ENCODE assay signal across 8 mouse cellular contexts in the genomic region with DNA sequence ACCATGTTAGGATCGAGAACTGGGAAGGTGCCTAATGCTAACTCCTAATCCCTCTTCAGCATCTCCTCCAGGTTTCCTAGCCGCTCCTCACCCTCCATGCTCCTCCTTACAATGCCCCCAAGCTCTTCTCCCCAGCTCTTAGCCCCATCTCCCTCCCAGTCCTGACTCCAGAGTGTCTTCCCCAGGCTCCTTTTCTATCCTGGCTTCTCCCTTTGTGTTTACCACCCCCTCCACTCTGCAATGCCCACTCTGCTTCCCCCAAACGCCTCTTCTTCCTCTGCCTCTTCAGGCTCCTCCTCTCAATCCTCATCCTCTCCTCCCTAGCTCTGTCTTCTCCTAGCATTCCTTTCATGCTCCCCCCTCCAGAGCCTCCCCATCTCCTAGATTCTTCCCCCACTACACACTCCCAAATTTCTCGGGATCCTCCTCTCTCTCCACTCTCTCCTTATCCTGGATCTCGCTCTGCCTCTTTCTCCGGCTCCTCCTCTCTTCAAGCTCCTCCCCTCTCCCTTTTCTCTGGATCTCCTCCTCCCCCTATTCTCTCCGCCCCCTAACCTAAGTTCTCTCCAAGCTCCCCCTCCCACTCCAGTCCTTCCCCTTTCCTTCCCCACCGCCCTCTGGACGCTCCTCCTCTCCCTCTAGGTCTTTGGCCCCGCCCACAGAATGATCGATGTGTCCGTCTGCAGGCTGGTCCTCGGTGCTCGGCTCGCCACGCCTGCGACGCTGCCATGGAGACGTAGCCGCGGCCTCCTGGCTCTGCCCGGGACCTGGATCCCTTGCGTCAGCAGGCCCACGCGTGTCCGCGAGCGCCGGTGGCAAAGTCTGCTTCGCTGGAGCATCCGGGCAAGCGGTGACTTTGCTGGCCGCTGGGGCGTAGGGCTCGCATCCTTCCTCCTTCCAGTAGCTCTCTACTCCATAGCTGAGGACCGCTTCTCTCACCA. TPM values are rescaled to one million over a fixed set of nuclear protein-coding genes. Genes with fewer than 3 reads are reported as not detected.
DNase-seq lines count a peak whose midpoint lies in the region; ATAC-seq and TF ChIP-seq lines count a peak whose summit lies in the region.

Brd3os (plus strand) TSS at position 558 of the 941 bp plus-strand sequence.

- H3K9ac ChIP-seq in forebrain, embryonic 16.5 days (replicated peaks; ENCODE audit: low read depth, low read length) = peak within 1 kb of the TSS; percentile 79
- peak within 1 kb of the TSS; percentile 59 for H3K9ac ChIP-seq in lung, embryonic 14.5 days

- ATAC-seq in G1E (ENCODE audit: extremely low read depth, insufficient number of reproducible peaks, low FRiP score, poor library complexity, severe bottlenecking) = peak; percentile 87
- ATAC-seq in forebrain, embryonic 16.5 days = peak; percentile 89
- ATAC-seq in lung, embryonic 14.5 days (ENCODE audit: insufficient read depth) = peak; percentile 90

- H3K27me3 ChIP-seq in G1E (ENCODE audit: insufficient read depth, low read length) = peaks cover 7% of the 10 kb centered on the region
- no peaks in the 10 kb centered on the region for H3K27me3 ChIP-seq in forebrain, embryonic 16.5 days (replicated peaks; ENCODE audit: control insufficient read depth, insufficient read depth, low read length)
- no peaks in the 10 kb centered on the region for H3K27me3 ChIP-seq in lung, embryonic 14.5 days (ENCODE audit: insufficient read depth, low read length)
- no peaks in the 10 kb centered on the region for H3K27me3 ChIP-seq in thymus, adult 2 months (ENCODE audit: control insufficient read depth, insufficient read depth, low read length)

- H3K4me2 ChIP-seq in forebrain, embryonic 16.5 days (ENCODE audit: low read length) = peak within 1 kb of the TSS; percentile 74
- peak within 1 kb of the TSS; percentile 84 for H3K4me2 ChIP-seq in lung, embryonic 14.5 days

- peak within 1 kb of the TSS; percentile 73 for H3K4me3 ChIP-seq in G1E (ENCODE audit: low read depth, low read length)
- H3K4me3 ChIP-seq in forebrain, embryonic 16.5 days (replicated peaks; ENCODE audit: low read length) = peak within 1 kb of the TSS; percentile 75
- H3K4me3 ChIP-seq in layer of hippocampus, adult 2 months = peak within 1 kb of the TSS; percentile 93
- H3K4me3 ChIP-seq in lung, embryonic 14.5 days (ENCODE audit: low read depth, low read length) = peak within 1 kb of the TSS; percentile 55
- H3K4me3 ChIP-seq in olfactory bulb, adult 2 months (ENCODE audit: insufficient read depth, low read depth, low read length) = peak within 1 kb of the TSS; percentile 70
- peak within 1 kb of the TSS; percentile 51 for H3K4me3 ChIP-seq in thymus, adult 2 months (ENCODE audit: control insufficient read depth, insufficient read depth, low read length)

- H3K9me3 ChIP-seq in G1E (replicated peaks) = no peaks in the 10 kb centered on the region
- no peaks in the 10 kb centered on the region for H3K9me3 ChIP-seq in forebrain, embryonic 16.5 days (ENCODE audit: control insufficient read depth, low read length)
- H3K9me3 ChIP-seq in lung, embryonic 14.5 days (ENCODE audit: low read depth, low read length) = no peaks in the 10 kb centered on the region

- TF ChIP-seq CTCF in G1E (IDR thresholded peaks at IDR 0.05; ENCODE audit: low read depth, low read length) = no peak
- TF ChIP-seq CTCF in layer of hippocampus, adult 2 months (conservative IDR thresholded peaks at IDR 0.05) = no peak
- no peak for TF ChIP-seq CTCF in lung, embryonic 14.5 days (IDR thresholded peaks at IDR 0.05; ENCODE audit: low read depth)
- TF ChIP-seq CTCF in olfactory bulb, adult 2 months (IDR thresholded peaks at IDR 0.05; ENCODE audit: insufficient read depth, low read depth, low read length) = no peak
- TF ChIP-seq CTCF in thymus, adult 2 months (IDR thresholded peaks at IDR 0.05; ENCODE audit: borderline replicate concordance, control insufficient read depth, extremely low read depth, insufficient read depth, low read length, poor library complexity) = no peak

- H3K27ac ChIP-seq in forebrain, embryonic 16.5 days (ENCODE audit: low read length) = peak within 1 kb of the TSS; percentile 87
- H3K27ac ChIP-seq in layer of hippocampus, adult 2 months = peak within 1 kb of the TSS; percentile 93
- H3K27ac ChIP-seq in lung, embryonic 14.5 days (ENCODE audit: low read depth) = peak within 1 kb of the TSS; percentile 73
- peak within 1 kb of the TSS; percentile 89 for H3K27ac ChIP-seq in olfactory bulb, adult 2 months (ENCODE audit: insufficient read depth, low read depth, low read length)
- no peak within 1 kb of the TSS; the same call in 1 of the 2 replicates for H3K27ac ChIP-seq in thymus, adult 2 months (ENCODE audit: control insufficient read depth, insufficient read depth, low read length)

- TF ChIP-seq POLR2A in olfactory bulb, adult 2 months (IDR thresholded peaks at IDR 0.05; ENCODE audit: insufficient read depth, low read depth, low read length) = peak; percentile 40; the same call in 1 of the 2 replicates
- TF ChIP-seq POLR2A in thymus, adult 2 months (IDR thresholded peaks at IDR 0.05; ENCODE audit: control insufficient read depth, extremely low read depth, insufficient read depth, low read length, poor library complexity) = no peak

- DNase-seq in G1E (ENCODE audit: low spot score) = peak; percentile 79
- DNase-seq in cerebellum, adult 18-20 months = peak; percentile 94 to 99
- peak; percentile 88 to 89 for DNase-seq in heart, postnatal 36 days
- DNase-seq in layer of hippocampus, adult 2 months (ENCODE audit: low spot score in 2 of 2) = peak; percentile 94 to 97
- DNase-seq in lung, embryonic 14.5 days = peak; percentile 99
- peak; percentile 66 for DNase-seq in thymus, adult 2 months

- under 1% methylated on average over 36 of the region's 36 CpGs for WGBS in forebrain, embryonic 16.5 days
- WGBS in lung, embryonic 14.5 days = 1% methylated on average over 36 of the region's 36 CpGs
- under 1% methylated on average over 36 of the region's 36 CpGs for WGBS in olfactory bulb, adult 2 months
- WGBS in thymus, adult 2 months = 5% methylated on average over 36 of the region's 36 CpGs

- intact Hi-C loops in heart, postnatal 36 days (cut with DNase I) = loop anchor here (2.0 to 10.0 kb wide), 2 partner anchors 73 to 537 kb away; partner anchors contain the start of genes Surf6 and Wdr5

- peaks cover 45% of the 10 kb centered on the region for H3K36me3 ChIP-seq in G1E (replicated peaks)
- peaks cover 5% of the 10 kb centered on the region; the same call in 1 of the 2 replicates for H3K36me3 ChIP-seq in forebrain, embryonic 16.5 days (ENCODE audit: control insufficient read depth, insufficient read depth)
- H3K36me3 ChIP-seq in lung, embryonic 14.5 days (ENCODE audit: insufficient read depth) = peaks cover 26% of the 10 kb centered on the region
- peaks cover 6% of the 10 kb centered on the region for H3K36me3 ChIP-seq in thymus, adult 2 months (ENCODE audit: control insufficient read depth, insufficient read depth, low read length)

- H3K4me1 ChIP-seq in G1E (ENCODE audit: insufficient read depth, low read depth, low read length) = peaks cover 32% of the 10 kb centered on the region
- peaks cover 13% of the 10 kb centered on the region for H3K4me1 ChIP-seq in forebrain, embryonic 16.5 days (replicated peaks; ENCODE audit: control insufficient read depth, insufficient read depth, low read length)
- H3K4me1 ChIP-seq in lung, embryonic 14.5 days (ENCODE audit: insufficient read depth) = peaks cover 5% of the 10 kb centered on the region; the same call in 1 of the 2 replicates
- peaks cover 10% of the 10 kb centered on the region for H3K4me1 ChIP-seq in olfactory bulb, adult 2 months (ENCODE audit: control insufficient read depth, insufficient read depth, low read length)
- H3K4me1 ChIP-seq in thymus, adult 2 months (replicated peaks; ENCODE audit: control insufficient read depth, insufficient read depth, low read length) = peaks cover 24% of the 10 kb centered on the region

RNA-seq across cellular contexts. Expression of gene Brd3os, which starts in this region (rescaled TPM):
- total RNA-seq in G1E (2014; fragmentation: Nextera tagmentation) = 0.68 and 1.5 TPM in 2 replicates
- total RNA-seq in G1E (2017) = 0.55 and 1.3 TPM in 2 replicates
- polyA plus RNA-seq in G1E (2012) = 0.78 and 1.5 TPM in 2 replicates
- polyA plus RNA-seq in forebrain, embryonic 16.5 days (2015; fragmentation: Nextera tagmentation; extraction: Ambion mirVana) = 31.6 and 34.3 TPM in 2 replicates
- total RNA-seq in heart, postnatal 36 days (2021) = 1 to 10 TPM; 1.1 to 2.1 TPM
- 10 to 100 TPM; 23.6 to 24.5 TPM for total RNA-seq in layer of hippocampus, adult 2 months (2021)
- 7.0 and 8.1 TPM in 2 replicates for polyA plus RNA-seq in lung, embryonic 14.5 days (2014; fragmentation: Nextera tagmentation; extraction: Ambion mirVana)
- not detected in 2 replicates for polyA plus RNA-seq in olfactory bulb, adult 2 months (2012; ENCODE audit: insufficient read depth, insufficient read length, low replicate concordance, missing spikeins)
- polyA plus RNA-seq in thymus, adult 2 months (2012; rRNA removed) = 1.9 and 2.0 TPM in 2 replicates

Comparison
In these comparisons a context has a peak if more than half of its experiments do, and no peak if none do; other contexts are left out.
1. RNA of gene Brd3os (total RNA-seq): 23.6 to 24.5 TPM in layer of hippocampus, adult 2 months; 1.1 to 2.1 TPM in heart, postnatal 36 days and 0.55 to 1.5 TPM in G1E; every median in the first group is over 4 times any median in the second.
2. Peak in every context shown above with its lines, with median percentiles within 50 percentile points of each other: ATAC-seq, DNase-seq and H3K4me3 ChIP-seq.